Mouse (Mus musculus) heart, adult 2 months (tissue): ENCODE results near the gene Axin1. TPM values are rescaled to one million over a fixed set of nuclear protein-coding genes. Genes with fewer than 3 reads are reported as not detected.

Experiments
- DNase-seq, 2 experiments: peaks; one replicate each; pipeline ENCODE4 v3.0.0; 2021
- H3K27ac ChIP-seq: fragments of 200-600 bp; 2 replicates; pipeline ENCODE4 v1.8.1; 2022
- H3K27me3 ChIP-seq: fragments of 200-500 bp; 2 replicates; pipeline ENCODE4 v1.6.1; 2012; ENCODE audit warnings: mild to moderate bottlenecking, low read length, inconsistent platforms, mixed read lengths; ENCODE audit not compliant: control insufficient read depth, insufficient read depth
- H3K36me3 ChIP-seq: fragments of 200-500 bp; 2 replicates; pipeline ENCODE4 v1.6.1; 2012; ENCODE audit warnings: low read length, inconsistent platforms; ENCODE audit not compliant: control insufficient read depth, insufficient read depth
- H3K4me1 ChIP-seq: fragments of 200-500 bp; 2 replicates; pipeline ENCODE4 v1.6.1; 2011; ENCODE audit warnings: low read length; ENCODE audit not compliant: control insufficient read depth, insufficient read depth
- H3K4me3 ChIP-seq: fragments of 200-600 bp; 2 replicates; pipeline ENCODE4 v1.8.1; 2022
- H3K79me2 ChIP-seq: fragments of 200-500 bp; replicated peaks from 2 replicates; pipeline ENCODE4 v1.6.1; 2012; ENCODE audit warnings: mild to moderate bottlenecking, inconsistent platforms, low read length, moderate library complexity, mixed read lengths; ENCODE audit not compliant: control insufficient read depth, insufficient read depth
- H3K9ac ChIP-seq: fragments of 200-500 bp; 2 replicates; pipeline ENCODE4 v1.6.1; 2012; ENCODE audit warnings: low read depth, mild to moderate bottlenecking, control low read depth, inconsistent platforms, low read length, mixed read lengths
- CTCF ChIP-seq: fragments of 200-600 bp; IDR thresholded peaks from 2 replicates; pipeline ENCODE4 v1.8.1; 2022; ENCODE audit warnings: antibody characterized with exemption, mild to moderate bottlenecking, moderate library complexity
- EP300 ChIP-seq: fragments of 200-500 bp; IDR thresholded peaks from 2 replicates; pipeline ENCODE4 v1.6.1; 2011; ENCODE audit warnings: low read depth, low read length, control low read depth; ENCODE audit not compliant: insufficient read depth
- POLR2A ChIP-seq: fragments of 200-500 bp; IDR thresholded peaks from 2 replicates; pipeline ENCODE4 v1.6.1; 2011; ENCODE audit warnings: mild to moderate bottlenecking, low read depth, low read length, control low read depth; ENCODE audit not compliant: insufficient read depth
- WGBS: fragments of 180-500 bp; shearing (Covaris S2); methylation state at CpG from one replicate; pipeline ENCODE4 v1.1.7; 2018; 5-methylcytosine and 5-hydroxymethylcytosine counted together
- intact Hi-C: fragments of 180-260 bp; cut with DNase I; formaldehyde crosslinking; loops from one replicate; pipeline ENCODE4 v1.15.1; 2025
- polyA plus RNA-seq: library from polyadenylated mRNA; depleted of rRNA; stranded (reverse); fragments of >200 nt; gene quantifications from 2 replicates; pipeline ENCODE4 v1.2.3, GENCODE M21; 2012
- total RNA-seq, 2 experiments: library from RNA; stranded (reverse); gene quantifications; 2 replicates each; pipeline ENCODE4 v1.2.3; 2021

The Axin1 gene
- total and polyA plus RNA-seq, 3 experiments, result 7.6 to 18.2 (median 16.5) TPM

DNA sequence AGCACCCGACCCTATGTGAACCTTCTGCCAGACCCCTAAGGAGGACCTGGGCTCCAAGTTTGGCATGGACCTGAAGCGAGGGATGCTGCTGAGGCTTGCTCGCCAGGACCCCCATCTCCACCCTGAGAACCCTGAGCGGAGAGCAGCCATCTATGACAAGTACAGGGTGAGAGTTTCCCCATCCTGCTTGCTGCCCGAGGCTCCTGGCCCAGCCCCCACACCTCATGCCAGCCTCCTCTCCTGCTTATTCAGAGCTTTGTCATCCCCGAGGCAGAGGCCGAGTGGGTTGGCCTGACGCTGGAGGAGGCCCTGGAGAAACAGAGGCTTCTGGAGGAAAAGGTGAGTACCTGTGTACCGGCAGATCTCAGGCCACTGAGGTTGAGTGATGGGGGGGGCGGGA, 13.3 kb upstream of the Axin1 start:
- intact Hi-C loops, result no loop called here
- DNase-seq, result no peak
- no peaks in the 10 kb centered on the region for H3K36me3 ChIP-seq
- WGBS, result 94% methylated on average over 10 of the region's 10 CpGs
- no peaks in the 10 kb centered on the region for H3K27me3 ChIP-seq
- TF ChIP-seq EP300, result no peak
- H3K27ac ChIP-seq, result no peak overlapping the region
- no peak overlapping the region for H3K9ac ChIP-seq
- no peak overlapping the region for H3K4me3 ChIP-seq
- no peaks in the 10 kb centered on the region for H3K79me2 ChIP-seq
- H3K4me1 ChIP-seq, result peaks cover 6% of the 10 kb centered on the region

DNA sequence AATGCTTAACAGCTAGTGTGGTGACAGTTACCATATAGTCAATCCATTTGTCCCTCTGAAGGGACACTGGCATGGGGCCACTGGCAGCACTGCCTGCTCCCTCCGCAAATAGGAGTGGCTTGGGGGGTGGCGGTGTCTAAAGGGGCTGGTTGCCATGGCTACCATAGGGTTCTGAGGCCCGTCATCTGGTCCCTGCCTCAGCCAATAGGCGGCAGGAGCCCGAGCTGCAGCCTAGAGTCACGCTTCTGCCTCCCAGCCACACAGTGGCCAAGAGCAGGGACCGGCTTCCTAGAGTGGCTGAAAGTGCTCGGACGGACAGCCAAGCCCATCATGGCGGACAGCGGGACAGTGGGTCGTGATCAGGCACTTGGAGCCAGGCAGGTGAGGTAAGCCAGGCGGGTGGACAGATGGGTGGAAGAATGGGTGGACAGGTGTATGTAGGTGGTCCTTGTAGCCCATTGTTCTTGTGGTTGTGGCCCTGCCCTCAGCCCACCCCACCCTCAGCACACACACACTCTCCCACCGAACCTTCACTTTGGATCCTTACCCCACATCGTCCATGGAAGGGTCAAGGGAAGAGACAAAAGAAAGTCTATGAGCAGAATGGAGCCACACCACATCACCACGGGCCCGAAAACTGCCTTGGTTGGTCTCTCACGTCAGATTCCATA, 7.3 kb upstream of the Axin1 start:
- TF ChIP-seq EP300, result no peak
- no peak for DNase-seq
- intact Hi-C loops, result no loop called here
- no peak overlapping the region for H3K4me3 ChIP-seq
- H3K36me3 ChIP-seq, result no peaks in the 10 kb centered on the region
- H3K9ac ChIP-seq, result no peak overlapping the region
- no peaks in the 10 kb centered on the region for H3K27me3 ChIP-seq
- H3K27ac ChIP-seq, result no peak overlapping the region
- no peaks in the 10 kb centered on the region for H3K4me1 ChIP-seq
- H3K79me2 ChIP-seq, result no peaks in the 10 kb centered on the region
- WGBS, result 92% methylated on average over 18 of the region's 18 CpGs

DNA sequence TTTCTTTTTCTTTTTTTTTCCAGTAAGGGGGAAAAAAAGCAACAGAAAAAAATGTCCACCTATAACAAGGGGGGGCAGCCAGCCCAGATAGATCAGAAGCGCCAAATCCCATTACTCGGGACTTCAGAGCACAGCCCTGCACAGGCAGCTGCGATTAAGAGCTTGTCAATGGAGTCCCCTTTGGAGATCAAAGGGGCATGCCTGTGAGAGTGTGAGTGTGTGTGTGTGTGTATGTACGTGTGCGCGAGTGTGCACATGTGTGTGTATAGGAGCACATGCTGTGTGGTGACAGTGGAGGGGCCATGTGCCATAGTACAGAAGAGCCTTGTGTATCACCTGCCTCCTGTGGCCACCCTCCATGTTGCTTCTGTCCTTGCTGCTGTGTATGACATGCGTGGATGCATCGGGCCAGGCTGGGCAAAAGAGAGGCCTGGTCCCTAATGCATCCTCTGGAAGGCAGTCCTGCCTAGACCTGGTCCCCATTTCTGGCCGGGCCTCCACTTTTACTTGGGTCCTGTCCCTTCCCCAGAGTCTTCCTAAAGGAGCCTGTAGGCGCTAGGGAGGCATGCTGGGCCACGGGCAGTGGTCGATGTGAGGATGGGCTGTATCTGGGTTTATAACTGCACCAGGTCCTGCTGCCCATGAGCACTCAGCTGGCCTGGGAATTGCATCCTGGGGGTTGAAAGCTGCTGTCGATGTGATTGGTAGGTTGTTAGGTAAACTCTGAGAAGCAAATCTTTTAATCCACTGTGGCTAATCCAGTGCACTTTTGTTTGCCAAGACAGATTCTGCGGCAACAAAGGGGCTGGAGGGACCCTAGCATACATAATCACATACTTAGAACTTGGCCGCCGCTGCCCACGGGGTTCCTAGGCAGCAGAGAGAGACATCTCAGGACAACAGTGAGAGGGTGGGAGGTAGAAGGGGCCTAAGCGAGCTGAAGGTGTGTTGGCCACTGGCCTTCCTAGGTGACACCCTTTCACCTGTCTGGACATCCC, 6.3 kb upstream of the Axin1 start:
- WGBS, result 91% methylated on average over 18 of the region's 18 CpGs
- intact Hi-C loops, result no loop called here
- no peak for DNase-seq
- H3K79me2 ChIP-seq, result no peaks in the 10 kb centered on the region
- H3K36me3 ChIP-seq, result no peaks in the 10 kb centered on the region
- H3K4me1 ChIP-seq, result no peaks in the 10 kb centered on the region
- H3K9ac ChIP-seq, result no peak overlapping the region
- TF ChIP-seq CTCF (no peak), POLR2A (no peak), EP300 (no peak)
- no peaks in the 10 kb centered on the region for H3K27me3 ChIP-seq
- H3K27ac ChIP-seq, result no peak overlapping the region
- no peak overlapping the region for H3K4me3 ChIP-seq

DNA sequence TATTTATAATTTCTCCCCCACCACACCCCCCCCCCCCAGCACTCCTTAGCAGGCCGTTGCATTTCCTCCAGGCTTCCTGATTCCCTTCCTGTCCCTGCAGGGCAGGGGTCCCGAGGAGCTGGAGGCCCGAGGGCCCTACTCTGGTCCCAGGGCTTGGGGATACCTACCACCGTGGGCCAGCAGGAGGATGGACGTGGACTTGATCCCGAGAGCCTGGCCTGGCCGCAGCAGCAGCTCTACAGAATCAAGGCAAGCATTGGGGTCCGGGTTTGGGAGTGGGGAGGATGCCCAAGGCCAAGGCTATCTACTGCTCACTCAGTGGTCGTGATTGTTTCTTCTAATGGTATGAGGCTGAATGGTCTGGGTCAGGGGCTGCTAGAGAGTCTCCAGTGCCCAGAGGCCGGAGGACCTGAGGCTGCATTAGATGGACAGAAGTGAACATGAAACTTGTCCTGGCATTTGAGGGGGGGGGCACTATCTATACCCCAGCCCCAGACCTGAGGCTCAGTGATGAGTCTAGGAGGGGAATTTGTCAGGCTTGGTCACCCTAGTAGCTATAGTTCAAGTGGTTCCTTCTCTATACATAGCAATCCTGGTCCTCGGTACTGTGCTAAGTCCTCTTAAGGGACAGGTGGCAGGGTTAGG, 1.3 kb upstream of the Axin1 start:
- WGBS, result 69% methylated on average over 11 of the region's 11 CpGs
- peaks cover 3% of the 10 kb centered on the region; the same call in 1 of the 2 replicates for H3K79me2 ChIP-seq
- no peak overlapping the region for H3K4me3 ChIP-seq
- intact Hi-C loops, result loop anchor here (5.0 kb wide), 1 partner anchor 105 kb away; the partner anchor contains the start of gene Fam234a
- no peak overlapping the region for H3K9ac ChIP-seq
- no peaks in the 10 kb centered on the region for H3K36me3 ChIP-seq
- peaks cover 4% of the 10 kb centered on the region for H3K4me1 ChIP-seq
- DNase-seq, result no peak
- no peak overlapping the region for H3K27ac ChIP-seq
- TF ChIP-seq CTCF, result no peak
- no peak for TF ChIP-seq EP300
- no peak for TF ChIP-seq POLR2A
- no peaks in the 10 kb centered on the region for H3K27me3 ChIP-seq

DNA sequence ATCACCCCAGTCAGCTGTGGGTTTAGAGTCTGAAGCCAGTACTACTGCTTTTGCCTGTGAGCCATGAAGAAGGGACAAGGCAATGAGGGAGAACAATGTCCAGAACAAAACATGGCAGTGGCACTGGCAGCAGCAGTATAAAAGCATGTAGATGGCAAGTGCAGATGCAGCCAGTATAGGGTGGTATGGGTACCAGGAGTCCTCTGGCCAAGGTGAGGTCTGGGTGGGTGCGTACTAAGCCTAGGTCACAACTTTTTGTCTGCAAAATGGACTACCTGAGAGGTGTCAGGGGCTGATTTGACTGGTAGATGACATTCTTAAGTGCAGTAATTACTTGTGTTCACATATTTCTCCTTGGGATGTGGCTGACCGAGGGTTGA, 747 bp upstream of the Axin1 start:
- H3K9ac ChIP-seq, result no peak overlapping the region
- intact Hi-C loops, result loop anchor here (2.0 to 5.0 kb wide), 2 partner anchors 15 to 105 kb away; partner anchors contain the start of genes Fam234a and Mrpl28
- TF ChIP-seq POLR2A, result no peak

More for the DNA sequence above, 747 bp upstream of the Axin1 start:
- 65% methylated on average over 2 of the region's 2 CpGs for WGBS
- H3K36me3 ChIP-seq, result no peaks in the 10 kb centered on the region
- H3K27ac ChIP-seq, result no peak overlapping the region; the same call in 1 of the 2 replicates
- H3K4me1 ChIP-seq, result peaks cover 4% of the 10 kb centered on the region
- H3K4me3 ChIP-seq, result peak overlapping the region; percentile 85; the same call in 1 of the 2 replicates
- H3K79me2 ChIP-seq, result peaks cover 6% of the 10 kb centered on the region
- DNase-seq, result no peak
- H3K27me3 ChIP-seq, result no peaks in the 10 kb centered on the region
